Mouse (Mus musculus) layer of hippocampus, postnatal 25 days (tissue): ENCODE results near the gene Wdr13. TPM values are rescaled to one million over a fixed set of nuclear protein-coding genes. Genes with fewer than 3 reads are reported as not detected.

Experiments used
- DNase-seq, 2 experiments: peaks; one replicate each; pipeline ENCODE4 v3.0.0; 2022; ENCODE audit warnings: mixed read lengths in 2 of 2, low spot score in 1 of 2; ENCODE audit errors: extremely low spot score in 1 of 2
- total RNA-seq, 2 experiments: library from RNA; stranded (reverse); gene quantifications; 2 replicates each; pipeline ENCODE4 v1.2.3; 2021

Gene Wdr13
- 100 to 1,000 TPM; 199 to 214 TPM for total RNA-seq

DNA sequence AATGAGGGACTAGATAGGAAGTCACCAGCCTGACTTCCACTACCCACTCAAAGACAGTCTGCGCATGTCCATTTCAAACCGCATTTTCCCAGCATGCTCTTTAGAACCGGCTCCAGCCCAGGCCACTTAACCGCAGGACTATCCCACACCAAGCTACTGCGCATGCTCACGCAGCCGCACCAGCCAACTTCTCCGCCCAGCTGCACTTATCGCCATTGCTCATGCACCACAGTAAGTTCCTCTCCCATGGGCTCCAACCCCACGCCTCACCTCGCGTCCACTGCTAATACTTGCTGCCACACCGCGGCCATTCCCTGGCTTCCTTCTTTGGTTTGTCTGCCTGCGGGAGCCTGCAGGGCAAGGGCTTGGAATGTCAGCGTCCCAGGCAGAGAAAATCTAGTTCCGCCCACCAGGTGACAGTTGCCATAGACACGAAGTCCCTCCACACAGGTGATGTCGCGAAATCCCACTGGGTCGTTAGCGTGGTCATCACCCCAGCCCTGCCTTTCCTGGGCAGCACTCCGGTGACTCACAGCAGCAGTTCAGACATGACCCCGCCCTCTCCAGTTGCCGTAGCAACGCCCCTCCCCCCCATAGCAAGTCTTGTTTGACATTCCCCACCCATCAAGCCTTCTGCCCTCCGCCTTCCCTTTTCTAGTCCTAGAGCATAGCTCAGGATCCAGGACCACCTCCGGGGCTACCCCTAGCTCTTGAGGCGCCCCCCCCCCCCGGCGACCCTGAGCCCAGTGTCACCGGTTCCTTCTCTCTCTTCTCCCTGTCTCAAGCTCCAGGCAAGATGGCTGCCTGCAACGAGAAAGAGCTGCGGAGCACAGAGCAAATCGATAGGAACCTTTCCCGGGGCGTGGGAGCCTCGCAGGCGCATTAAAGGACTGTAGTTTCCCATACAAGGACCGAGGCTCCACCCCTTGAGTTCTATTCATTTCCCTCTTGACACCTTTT is at the start of gene Wdr13:
Wdr13 (minus strand) TSS at position 876 of the 960 bp plus-strand sequence.
- peak; percentile 66 to 73 for DNase-seq

DNA sequence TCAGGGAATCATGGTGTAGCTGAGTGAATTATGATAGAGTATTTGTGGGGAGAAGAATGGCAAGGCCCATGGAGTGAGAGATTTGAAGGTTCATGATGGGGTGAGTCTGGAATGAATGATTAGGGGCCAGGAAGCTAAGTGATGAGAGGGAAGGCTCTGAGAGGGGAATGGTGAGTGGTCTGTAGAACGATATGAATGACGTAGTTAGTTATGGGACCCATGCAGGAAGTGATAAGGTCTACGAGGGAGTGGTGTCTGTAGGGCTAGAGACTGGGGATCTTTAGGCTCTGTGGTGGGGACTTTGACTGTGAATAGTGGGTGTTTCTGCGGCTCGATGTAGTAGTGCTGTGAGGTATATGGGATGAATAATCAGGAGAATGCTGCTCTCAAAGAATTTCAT is 47.0 kb upstream of the Wdr13 start:
- no peak for DNase-seq

DNA sequence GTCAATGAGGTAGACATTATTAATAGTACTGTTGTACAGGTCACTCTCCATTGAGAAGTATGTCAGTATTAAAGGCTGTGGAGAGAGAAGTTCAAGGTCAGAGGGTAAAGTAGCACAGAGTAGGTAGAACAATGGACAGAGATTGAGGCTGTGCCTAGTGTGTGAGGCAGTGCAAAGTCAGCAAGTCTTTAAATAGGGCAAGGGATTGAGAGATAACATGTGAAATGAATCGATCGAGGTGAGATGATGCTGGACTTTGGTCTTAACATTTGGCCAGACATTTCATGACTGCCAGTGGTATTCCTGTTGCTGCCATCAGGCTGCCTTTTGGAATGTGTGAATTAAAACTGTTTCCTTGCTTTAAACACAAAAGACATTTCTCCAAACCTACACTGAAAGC is 46.2 kb upstream of the Wdr13 start:
- DNase-seq, result no peak

DNA sequence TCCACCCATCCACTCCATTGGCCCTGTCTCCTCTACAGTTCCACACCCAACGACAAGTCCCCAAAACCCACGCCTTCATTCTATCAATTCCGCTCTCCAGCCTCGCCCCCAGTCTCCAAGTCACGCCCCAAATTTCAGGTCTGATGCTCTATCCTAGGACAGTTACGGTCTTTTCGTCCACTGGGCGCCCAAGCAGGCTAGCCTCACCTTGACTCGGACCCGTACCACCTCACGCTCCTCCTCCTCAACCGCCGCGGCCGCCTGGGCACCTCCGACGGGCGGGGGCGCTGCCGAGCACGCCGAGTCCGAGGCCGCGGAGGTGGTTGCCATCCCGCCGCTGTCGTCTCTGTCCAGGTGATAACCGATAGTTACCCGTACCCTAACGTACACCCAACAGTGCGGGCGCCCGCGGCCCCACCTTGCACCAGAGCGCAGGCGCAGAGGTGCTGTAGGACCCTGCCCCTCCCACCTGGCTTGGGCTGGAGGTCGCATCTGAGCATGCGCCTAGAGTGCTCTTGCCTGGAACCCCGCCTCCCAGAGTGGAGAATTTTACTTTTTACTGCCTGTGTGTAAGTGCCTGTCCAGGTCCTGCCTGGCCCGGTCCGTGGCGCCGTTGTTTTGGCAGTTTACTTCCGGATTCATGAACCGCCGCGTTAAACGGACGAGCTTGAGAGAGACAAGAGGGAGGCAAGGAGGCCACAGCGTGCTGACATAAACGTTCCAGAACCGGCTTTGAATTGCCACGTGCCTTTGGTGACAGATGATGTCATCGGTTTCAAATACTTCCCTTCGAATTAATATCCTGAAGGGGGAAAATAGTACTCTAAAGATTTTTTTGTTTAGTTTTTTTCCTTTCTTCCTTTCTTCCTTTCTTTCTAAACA is 43.1 kb upstream of the Wdr13 start, which contains the start of gene Tbc1d25:
Tbc1d25 (minus strand) TSS at position 678 of the 882 bp plus-strand sequence.
- DNase-seq, result peak; percentile 54 to 61

DNA sequence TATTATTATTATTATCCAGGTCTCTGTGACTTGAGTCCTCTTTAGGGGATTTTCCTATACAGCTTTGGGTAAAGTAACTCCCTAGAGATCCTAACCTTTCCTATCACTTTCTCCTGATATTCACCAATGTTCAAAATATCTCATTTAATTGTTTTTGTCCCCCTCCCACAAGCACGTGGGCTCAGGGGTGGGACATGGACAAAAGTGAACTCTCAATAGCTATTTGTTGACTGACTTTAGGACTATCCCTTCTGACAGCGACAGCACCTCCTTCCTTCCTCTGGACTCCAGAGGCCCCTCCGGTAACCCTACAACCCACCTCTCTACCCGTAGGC is 42.4 kb upstream of the Wdr13 start:
- DNase-seq, result no peak

DNA sequence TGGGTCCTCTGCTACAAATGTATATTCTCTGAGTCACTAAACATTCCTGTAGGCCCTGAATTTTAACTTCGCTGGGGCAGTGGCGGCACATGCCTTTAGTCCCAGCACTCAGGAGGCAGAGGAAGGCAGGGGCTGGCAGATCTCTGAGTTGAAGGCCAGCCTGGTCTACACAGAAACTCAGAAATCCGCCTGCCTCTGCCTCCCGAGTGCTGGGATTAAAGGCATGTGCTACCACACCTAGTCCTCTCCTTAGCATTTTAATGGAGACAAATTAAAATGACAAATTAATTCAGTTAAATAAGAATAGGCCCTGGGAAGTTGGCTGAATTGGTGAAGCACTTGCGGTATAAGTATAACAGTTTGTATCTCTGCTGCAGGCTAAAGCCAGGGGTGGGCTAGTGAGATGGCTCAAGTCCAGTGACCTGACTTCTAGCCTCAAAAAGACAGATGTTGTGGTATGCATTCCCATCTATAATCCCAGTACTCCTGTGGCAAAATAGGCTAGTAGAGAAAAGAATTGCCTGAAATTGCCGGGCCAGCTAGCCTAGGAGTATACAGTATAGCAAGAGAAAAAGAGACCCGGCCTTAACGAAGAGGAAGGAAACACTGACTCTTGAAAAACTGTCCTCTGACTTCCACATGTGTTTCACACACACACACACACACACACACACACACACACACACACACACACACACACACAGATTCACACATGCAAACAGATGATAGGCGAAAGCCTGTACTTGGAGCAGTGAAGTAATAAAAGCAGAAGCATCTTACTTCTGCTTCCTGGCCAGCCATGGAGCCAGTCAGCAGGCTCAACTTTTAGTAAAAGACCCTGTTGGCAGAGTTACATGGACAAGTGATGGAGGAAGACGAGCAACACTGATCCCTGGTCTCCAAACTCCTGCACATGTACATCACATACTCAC is 35.3 kb upstream of the Wdr13 start:
- no peak for DNase-seq

DNA sequence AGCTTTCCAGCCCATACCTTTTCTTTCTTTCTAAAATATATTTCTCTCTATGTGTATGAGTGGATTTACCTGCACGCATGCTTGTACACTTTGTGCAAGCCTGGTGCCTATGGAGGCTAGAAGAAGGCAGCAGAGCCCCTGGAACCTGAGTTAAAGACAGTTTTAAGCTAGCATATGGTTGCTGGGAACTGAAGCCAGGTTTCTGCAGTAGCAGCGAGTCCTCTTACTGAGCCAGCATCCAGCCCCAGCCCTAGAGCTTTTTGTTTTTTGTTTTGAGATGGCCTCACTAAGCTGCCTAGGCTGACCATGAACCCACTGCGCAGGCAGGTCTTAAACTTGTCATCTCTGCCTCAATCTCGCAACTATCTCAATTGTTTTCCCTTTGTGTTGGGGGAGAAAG is 31.8 kb upstream of the Wdr13 start:
- no peak for DNase-seq

DNA sequence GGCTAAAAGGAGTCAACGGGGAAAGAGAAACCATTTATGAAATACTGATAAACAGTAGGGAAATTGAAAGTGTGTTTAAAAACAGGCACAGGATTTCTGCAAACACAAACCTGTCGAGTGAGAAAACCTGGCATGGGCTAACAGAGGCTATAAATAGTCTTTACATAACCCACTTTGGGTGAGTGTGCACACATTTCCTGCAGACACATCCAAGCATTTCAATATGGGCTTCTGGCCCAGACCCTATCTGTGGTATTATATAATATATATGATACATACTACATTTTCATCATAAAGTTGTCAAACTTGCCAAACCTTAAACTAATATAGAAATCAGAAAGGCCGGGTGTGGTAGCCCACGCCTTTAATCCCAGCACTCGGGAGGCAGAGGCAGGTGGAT is 30.4 kb upstream of the Wdr13 start:
- DNase-seq, result no peak

DNA sequence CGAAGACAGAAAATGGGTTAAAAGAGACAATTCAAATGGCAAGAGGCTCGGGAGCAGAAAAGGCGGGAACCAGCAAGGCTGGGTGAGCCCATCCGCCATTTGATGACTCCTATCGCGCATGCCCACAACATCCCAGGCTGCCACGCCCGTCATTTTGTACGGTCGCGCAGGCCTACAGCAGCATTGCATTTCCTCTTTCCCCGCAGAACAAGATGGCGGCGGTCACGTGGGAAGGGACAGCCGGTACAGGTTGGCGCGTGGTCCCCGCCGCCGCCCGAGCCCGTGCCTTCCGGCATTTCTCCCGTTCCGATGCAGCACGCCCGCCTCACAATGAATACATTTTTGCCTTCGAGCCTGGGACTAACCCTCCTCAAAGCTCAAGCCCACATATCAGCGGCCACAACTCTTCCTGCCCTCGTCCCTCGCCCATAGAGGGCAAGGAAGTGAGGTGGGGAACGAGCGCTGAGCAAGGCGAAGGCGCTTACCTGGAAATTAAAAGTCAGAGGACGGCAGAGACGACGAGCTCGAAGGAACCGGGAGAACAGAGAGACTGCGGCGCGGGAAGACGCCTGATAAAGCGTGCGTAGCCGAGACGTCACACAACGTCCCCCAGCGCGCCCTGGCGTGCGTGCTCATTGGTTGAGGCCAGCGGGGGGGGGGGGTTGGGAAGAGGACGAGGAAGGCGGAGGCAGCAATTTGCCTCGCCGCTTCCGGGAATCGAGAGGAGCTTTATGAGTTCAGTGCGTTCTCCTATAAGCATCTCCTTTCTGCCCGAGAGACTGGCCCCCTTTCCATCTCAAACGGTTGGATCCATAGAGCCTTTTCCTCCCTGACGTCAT is 12.7 kb upstream of the Wdr13 start, which contains the start of gene Rbm3:
Rbm3 (minus strand) TSS at position 728 of the 839 bp plus-strand sequence.
- peak; percentile 60 to 70 for DNase-seq

DNA sequence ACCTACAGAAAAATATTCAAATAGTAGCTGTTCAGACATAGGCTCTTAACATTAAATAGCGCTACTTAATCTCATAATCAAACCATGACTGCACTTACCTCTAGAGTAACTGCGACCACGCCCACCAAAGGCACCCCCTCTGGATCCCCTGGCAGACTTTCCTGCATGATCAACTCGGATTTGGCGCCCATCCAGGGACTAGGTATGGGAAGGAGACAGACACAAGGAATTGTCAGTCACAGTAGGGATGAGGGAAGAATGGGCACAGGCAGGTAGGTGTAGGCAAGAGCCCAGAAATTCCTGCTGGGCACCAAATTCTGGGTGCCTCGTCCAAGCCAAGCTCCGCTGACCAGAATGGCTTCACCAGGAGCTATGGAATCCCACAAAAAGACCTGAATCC is 11.1 kb upstream of the Wdr13 start:
- no peak for DNase-seq

DNA sequence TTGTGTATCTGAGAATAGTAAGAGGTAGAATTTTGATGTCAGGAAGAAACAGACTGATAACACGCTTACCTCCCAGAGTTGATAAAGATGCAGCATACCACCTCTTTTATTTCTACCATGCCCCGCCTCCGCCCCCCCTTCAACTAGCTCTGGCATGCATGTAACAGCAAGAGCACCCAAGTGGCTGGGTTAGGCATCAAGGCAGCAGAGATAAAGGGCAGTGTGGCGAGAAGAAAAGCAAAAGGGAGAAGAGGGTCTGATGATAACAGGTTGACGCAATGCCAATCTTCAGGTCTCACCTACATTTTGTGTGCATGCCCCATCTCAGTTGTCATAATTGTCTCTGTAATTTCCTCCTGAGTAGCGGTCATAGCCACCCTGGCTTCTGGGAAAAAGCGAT is 10.3 kb upstream of the Wdr13 start:
- no peak for DNase-seq

DNA sequence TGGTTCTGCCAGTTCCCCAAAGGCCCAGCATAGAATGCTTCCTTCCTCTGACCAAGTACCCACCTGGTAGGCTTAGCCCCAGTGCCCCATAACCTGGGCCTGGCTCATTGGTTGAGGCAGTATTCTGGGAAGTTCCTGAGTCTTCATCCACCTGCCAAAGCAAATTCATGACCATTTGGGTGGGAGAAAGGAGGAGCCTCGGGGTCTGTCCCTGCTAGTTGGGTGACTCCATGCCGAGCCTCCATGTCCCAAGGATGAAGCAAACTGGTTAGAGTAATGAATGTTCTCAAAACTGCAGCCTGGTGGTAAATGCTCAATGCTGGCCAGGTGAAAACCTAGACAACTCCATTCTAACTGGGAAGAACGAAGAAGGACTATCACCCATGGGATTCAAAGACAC is 8.4 kb upstream of the Wdr13 start:
- no peak for DNase-seq

DNA sequence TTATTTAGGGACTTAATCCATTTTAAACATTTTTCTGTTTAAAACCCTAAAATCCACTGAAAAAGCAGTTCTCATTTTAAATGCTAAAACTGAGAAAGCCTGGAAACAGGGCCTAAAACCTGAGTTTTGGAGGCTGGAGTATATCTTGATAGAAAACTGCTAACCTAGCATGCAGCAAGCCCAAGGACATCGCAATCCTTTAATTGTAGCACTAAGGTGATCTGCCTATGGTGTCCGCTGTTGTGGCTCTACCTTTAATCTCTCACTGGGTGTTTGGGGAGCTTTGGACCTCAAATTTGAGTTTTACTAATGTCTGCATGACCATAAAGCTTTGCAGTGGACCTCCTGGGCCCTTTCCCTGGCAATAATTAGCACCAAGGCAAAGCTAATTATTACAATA is 7.8 kb upstream of the Wdr13 start:
- DNase-seq, result no peak

DNA sequence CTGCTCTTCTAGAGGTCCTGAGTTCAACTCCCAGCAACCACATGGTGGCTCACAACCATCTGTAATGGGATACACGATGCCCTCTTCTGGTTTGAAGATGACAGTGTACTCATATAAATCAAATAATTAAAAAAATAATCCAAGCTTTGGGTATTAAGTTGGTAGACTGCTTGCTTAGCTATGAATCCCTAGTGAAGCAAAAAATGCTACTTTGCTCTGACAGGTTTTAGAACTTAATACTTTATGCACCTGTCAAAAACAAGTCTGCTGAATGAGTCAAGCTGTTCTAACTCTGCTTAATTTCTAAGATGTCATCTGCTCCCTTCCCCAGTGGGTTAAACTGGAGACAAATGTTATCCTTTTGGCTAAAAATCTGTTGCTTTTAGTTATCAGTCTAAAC is 6.8 kb upstream of the Wdr13 start:
- DNase-seq, result no peak

DNA sequence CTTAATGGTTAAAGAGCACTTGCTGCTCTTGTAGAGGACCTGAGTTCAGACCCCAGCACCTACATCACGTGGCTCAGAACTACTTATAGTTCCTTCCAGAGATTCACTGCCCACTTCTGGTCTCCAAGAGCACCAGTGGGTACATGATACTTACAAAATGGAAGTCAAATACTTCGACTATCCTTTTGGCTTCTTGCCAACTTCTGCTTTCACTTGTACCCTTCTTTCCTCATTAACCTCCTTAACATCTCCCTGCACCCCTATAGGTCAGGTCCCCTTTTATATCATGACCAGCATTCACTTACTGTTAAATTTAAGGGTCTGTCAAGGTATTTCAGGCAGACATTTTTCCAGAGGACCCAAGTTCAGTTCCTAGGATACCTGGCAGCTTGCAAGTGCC is 3.2 kb upstream of the Wdr13 start:
- no peak for DNase-seq

DNA sequence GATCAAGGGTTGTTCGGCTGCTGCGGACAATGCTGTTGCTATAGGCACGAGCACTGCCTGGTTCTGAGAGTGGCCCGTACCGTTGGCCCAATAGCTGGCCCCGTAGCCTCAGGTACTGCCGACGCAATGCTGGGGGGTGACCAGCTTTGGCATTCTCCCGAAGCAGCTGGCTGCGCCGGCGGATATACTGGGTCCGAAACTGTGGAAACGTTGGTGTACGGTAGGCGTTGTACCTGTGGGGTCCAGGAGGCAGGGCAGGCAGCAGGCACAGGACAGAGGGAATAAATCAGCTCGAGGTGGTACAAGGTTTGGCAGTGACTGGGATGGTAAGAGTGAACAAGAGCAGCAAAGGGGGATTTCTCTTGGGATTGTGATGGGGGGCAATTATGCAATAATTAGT is 1.3 kb downstream of the Wdr13 start:
- no peak for DNase-seq

DNA sequence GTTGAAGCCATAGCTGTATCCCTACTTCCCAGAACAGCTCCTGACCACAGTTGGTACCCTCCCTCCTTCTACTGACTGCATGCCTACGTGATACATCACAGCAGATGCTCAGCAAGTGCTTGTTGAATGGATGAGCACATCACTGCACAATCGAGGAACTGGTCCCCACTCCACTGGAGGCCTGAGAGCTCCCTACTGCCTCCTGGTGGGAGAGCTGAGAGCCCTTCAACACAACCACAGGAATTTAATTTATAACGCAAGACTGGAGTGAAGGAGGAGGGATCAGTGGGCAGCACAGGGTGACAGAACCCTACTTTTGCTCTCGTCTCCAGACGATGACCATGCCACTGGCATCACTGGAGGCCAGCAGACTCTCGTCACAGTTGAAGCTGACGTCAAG is 7.5 kb downstream of the Wdr13 start:
- DNase-seq, result no peak

DNA sequence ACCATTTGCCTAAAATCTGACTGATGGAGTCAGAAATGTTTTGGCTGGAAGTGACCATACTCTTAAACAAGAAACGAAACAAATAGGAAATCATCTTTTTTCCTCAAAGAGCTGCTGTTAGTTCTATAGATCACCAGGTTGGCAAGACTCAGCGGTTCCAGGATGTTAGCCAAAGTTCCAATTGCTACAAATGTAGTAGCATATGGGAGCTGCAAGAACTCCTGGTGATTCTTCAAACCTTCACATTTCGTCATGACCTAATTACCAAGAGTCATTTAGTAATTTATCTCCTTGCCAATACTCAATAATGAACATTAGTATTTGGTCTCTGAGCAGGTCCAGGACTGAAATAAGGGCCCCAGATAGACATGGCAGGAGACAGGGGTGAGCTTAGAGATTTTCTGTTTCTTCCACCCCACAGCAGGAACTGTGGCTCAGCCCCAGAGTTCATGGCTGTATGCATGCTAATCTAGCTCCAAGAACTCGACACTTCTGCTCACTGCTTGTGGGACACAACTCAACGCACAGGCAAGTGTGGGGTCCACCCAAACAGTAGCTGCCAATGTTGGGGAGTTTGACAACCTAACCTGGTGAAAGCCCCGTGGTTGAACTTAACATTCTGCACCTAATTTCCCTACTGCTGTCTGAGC is 8.7 kb downstream of the Wdr13 start:
- no peak for DNase-seq

DNA sequence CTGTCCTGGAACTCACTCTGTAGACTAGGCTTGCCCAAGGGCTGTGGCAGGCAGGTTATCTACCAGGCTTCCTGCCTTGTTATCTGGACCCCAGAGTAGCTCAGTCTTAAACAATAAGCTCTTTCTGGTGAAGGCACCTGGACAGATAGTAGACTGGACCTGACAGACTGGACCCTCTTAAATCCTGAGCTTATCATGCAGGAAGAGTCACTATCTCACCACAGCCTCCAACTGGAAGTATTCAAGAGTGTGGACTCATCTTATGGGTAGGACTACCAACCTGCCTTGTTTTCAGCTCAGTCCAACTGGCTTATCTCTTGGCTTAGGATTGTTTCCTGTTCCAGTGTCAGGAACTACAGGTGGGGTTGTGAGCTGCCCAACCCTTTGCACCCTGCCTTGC is 15.4 kb downstream of the Wdr13 start:
- DNase-seq, result no peak
